In genomic region chr2:170308966-170309365, GRCm38 (mm10) we compare ENCODE assay signal across 13 mouse cellular contexts.
A peak's percentile ranks its signal among the peaks of the same experiment; 100 is the strongest.
DNase-seq lines count a peak whose midpoint lies in the region; ATAC-seq and TF ChIP-seq lines count a peak whose summit lies in the region.
"Had no signal": no experiment of that assay in that cellular context is flagged by ENCODE, and none has a peak within 500 bp of the region (broad histone marks: within the 10 kb centered on the region; RNA-seq: fewer than 3 reads in every experiment).

No protein-coding gene starts in this region.

- no peaks in the 10 kb centered on the region for H3K27me3 ChIP-seq in hindbrain, embryonic 10.5 days (ENCODE audit: insufficient read depth, poor library complexity, severe bottlenecking)
- H3K27me3 ChIP-seq in hindbrain, embryonic 12.5 days, result no peaks in the 10 kb centered on the region
- H3K27me3 ChIP-seq in limb, embryonic 12.5 days, result no peaks in the 10 kb centered on the region
- no peaks in the 10 kb centered on the region for H3K27me3 ChIP-seq in stomach, postnatal 0 days (ENCODE audit: control insufficient read depth, insufficient read depth, low read length)
- H3K27me3 ChIP-seq: liver, embryonic 15.5 days had no signal

- H3K4me2 ChIP-seq in hindbrain, embryonic 12.5 days (replicated peaks), result no peak overlapping the region
- peak overlapping the region; percentile 7; the same call in 1 of the 2 replicates for H3K4me2 ChIP-seq in limb, embryonic 12.5 days
- H3K4me2 ChIP-seq in stomach, postnatal 0 days (replicated peaks; ENCODE audit: low read depth), result no peak overlapping the region
- H3K4me2 ChIP-seq: liver, embryonic 15.5 days; midbrain, embryonic 13.5 days had no signal

- no peak for DNase-seq in hindbrain, embryonic 10.5 days (ENCODE audit: low spot score)
- peak; percentile 21 to 51 for DNase-seq in urinary bladder, adult 18-20 months (ENCODE audit: low spot score in 2 of 2)
- no peak for DNase-seq in urinary bladder, adult 2 months (ENCODE audit: low spot score)
- DNase-seq in stomach, postnatal 0 days (ENCODE audit: low spot score), result peak; percentile 76
- DNase-seq in liver, result no peak
- DNase-seq in right cerebral cortex, postnatal 25 days, result no peak
- DNase-seq: cerebellum, adult 9-10 months; gastrocnemius, postnatal 14 days had no signal

- no peak for ATAC-seq in hindbrain, embryonic 12.5 days (ENCODE audit: low FRiP score)
- no peak for ATAC-seq in limb, embryonic 12.5 days (ENCODE audit: insufficient number of reproducible peaks, insufficient read depth, low FRiP score, low TSS enrichment, low read depth)
- ATAC-seq in stomach, postnatal 0 days (ENCODE audit: low FRiP score, low TSS enrichment), result peak; percentile 82
- ATAC-seq: forebrain, embryonic 14.5 days; midbrain, embryonic 13.5 days had no signal

- no peaks in the 10 kb centered on the region for H3K9me3 ChIP-seq in hindbrain, embryonic 10.5 days
- no peaks in the 10 kb centered on the region for H3K9me3 ChIP-seq in hindbrain, embryonic 12.5 days (replicated peaks)
- H3K9me3 ChIP-seq in limb, embryonic 12.5 days, result no peaks in the 10 kb centered on the region
- no peaks in the 10 kb centered on the region for H3K9me3 ChIP-seq in stomach, postnatal 0 days (ENCODE audit: control insufficient read depth, low read length)
- H3K9me3 ChIP-seq: liver, embryonic 15.5 days; midbrain, embryonic 13.5 days had no signal

- 64% methylated on average over 9 of the region's 9 CpGs for WGBS in hindbrain, embryonic 10.5 days
- 57% methylated on average over 9 of the region's 9 CpGs for WGBS in hindbrain, embryonic 12.5 days
- WGBS in limb, embryonic 12.5 days, result 50% methylated on average over 9 of the region's 9 CpGs
- WGBS in stomach, postnatal 0 days, result 31% methylated on average over 9 of the region's 9 CpGs

- no peak for TF ChIP-seq CTCF in stomach, postnatal 0 days (IDR thresholded peaks at IDR 0.05; ENCODE audit: low read depth)

- peaks cover 24% of the 10 kb centered on the region for H3K4me1 ChIP-seq in hindbrain, embryonic 10.5 days (replicated peaks)
- H3K4me1 ChIP-seq in hindbrain, embryonic 12.5 days, result peaks cover 21% of the 10 kb centered on the region
- peaks cover 17% of the 10 kb centered on the region for H3K4me1 ChIP-seq in limb, embryonic 12.5 days (replicated peaks)
- no peaks in the 10 kb centered on the region for H3K4me1 ChIP-seq in stomach, postnatal 0 days (replicated peaks; ENCODE audit: control insufficient read depth, insufficient read depth)
- H3K4me1 ChIP-seq: liver, embryonic 15.5 days had no signal

- TF ChIP-seq EP300 in stomach, postnatal 0 days (optimal IDR thresholded peaks at IDR 0.05), result no peak

- H3K27ac ChIP-seq in hindbrain, embryonic 10.5 days, result 0 out of 2 replicates have a peak overlapping the region, but pooled peaks have one; percentile 45
- H3K27ac ChIP-seq in hindbrain, embryonic 12.5 days, result no peak overlapping the region
- H3K27ac ChIP-seq in limb, embryonic 12.5 days, result 0 out of 2 replicates have a peak overlapping the region, but pooled peaks have one; percentile 20
- peak overlapping the region; percentile 63 for H3K27ac ChIP-seq in stomach, postnatal 0 days (replicated peaks)
- H3K27ac ChIP-seq: liver, embryonic 15.5 days; midbrain, embryonic 13.5 days had no signal

- no peak overlapping the region for H3K9ac ChIP-seq in hindbrain, embryonic 12.5 days
- no peak overlapping the region for H3K9ac ChIP-seq in limb, embryonic 12.5 days (replicated peaks)
- no peak overlapping the region for H3K9ac ChIP-seq in stomach, postnatal 0 days (ENCODE audit: low read length)
- H3K9ac ChIP-seq: liver, embryonic 15.5 days; midbrain, embryonic 13.5 days had no signal

- H3K36me3 ChIP-seq in hindbrain, embryonic 10.5 days, result no peaks in the 10 kb centered on the region
- H3K36me3 ChIP-seq in hindbrain, embryonic 12.5 days, result no peaks in the 10 kb centered on the region
- H3K36me3 ChIP-seq in limb, embryonic 12.5 days, result no peaks in the 10 kb centered on the region
- H3K36me3 ChIP-seq in stomach, postnatal 0 days (ENCODE audit: control insufficient read depth, insufficient read depth, low read length), result no peaks in the 10 kb centered on the region
- H3K36me3 ChIP-seq: liver, embryonic 15.5 days; midbrain, embryonic 13.5 days had no signal

- no peak overlapping the region for H3K4me3 ChIP-seq in hindbrain, embryonic 10.5 days
- H3K4me3 ChIP-seq in hindbrain, embryonic 12.5 days, result no peak overlapping the region
- H3K4me3 ChIP-seq in limb, embryonic 12.5 days (replicated peaks), result no peak overlapping the region
- no peak overlapping the region for H3K4me3 ChIP-seq in stomach, postnatal 0 days (ENCODE audit: low read depth, low read length)
- H3K4me3 ChIP-seq: liver, embryonic 15.5 days; midbrain, embryonic 13.5 days had no signal

Comparison
In these comparisons a context has a peak if more than half of its experiments do, and no peak if none do; other contexts are left out.
1. DNase-seq: peak in urinary bladder, adult 18-20 months (2 of 2) and stomach, postnatal 0 days (single experiment); none in hindbrain, embryonic 10.5 days (single experiment), urinary bladder, adult 2 months (single experiment), liver (single experiment) and right cerebral cortex, postnatal 25 days (single experiment).